Mouse (Mus musculus): Measurements from ENCODE around the gene Zfp69.
A peak's percentile ranks its signal among the peaks of the same experiment; 100 is the strongest.

Zfp69 gene

DNA sequence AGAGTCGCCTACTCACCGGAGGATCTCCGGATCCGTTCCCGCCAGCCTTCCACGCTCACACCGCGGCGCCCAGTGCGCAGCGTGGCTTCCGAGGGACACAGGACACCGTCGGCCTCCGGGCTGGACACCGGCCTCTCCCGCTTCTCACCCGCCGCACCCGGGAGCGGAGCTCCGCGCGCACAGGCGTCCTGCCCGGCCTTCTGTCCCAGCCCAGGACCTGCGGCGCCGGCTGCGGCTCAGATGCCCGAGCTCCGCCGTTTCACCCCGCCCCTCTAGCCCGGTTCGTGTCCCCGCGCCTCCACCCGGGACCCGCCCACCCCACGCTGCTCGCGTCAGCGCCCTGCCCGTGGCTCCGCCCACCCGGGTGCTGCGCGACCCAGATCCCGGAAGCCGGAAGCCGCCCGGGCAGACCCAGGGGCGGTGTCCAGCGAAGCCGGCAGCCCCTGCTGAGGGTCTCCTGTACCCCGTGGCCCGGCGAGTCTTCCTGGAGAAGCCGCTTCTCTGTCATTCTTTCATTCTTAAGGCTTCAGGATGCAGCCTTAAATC lies at the start of gene Zfp69:
Gene Zfp69, minus strand, starts transcription at position 272 of the 546 bp plus-strand sequence.
- DNase-seq, result peak; percentile 88

DNA sequence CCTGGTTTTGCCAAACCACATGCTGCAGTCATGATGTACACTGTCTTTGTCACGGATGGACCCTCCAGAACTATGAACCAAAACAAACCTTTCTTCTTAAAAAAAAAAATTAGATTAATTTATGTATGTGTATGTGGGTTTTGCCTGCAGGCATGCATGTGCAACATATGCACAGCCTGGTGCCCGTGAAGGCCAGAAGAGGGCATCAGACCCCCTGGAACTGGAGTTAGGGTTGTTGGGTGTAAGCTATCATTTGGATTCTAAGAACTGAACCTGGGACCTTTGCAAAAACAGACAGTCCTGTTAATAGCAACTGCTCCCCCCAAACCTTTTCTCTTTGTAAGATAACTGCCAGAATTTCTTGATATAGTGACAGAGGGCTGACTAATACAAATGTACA lies 49.5 kb upstream of the Zfp69 start:
- DNase-seq, result no peak

DNA sequence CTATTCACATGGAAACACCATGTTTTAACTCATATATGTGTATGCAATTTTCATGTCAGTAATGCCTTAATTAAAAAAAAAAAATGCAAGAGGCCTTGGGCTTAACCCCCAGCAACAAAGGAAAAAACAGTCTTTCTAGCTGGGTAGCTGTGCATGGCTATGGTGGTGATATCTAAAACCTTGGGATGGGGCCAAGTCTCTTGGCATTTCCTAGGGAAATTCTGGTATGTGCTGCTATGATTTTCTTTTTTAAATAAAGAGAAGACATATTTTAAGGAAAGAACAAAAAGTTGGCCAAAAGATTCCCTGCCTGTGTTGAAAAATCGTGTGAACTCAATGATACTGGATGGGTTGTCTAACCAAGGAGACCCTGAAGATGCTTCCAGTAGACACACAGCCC lies 44.4 kb upstream of the Zfp69 start:
- DNase-seq, result no peak

DNA sequence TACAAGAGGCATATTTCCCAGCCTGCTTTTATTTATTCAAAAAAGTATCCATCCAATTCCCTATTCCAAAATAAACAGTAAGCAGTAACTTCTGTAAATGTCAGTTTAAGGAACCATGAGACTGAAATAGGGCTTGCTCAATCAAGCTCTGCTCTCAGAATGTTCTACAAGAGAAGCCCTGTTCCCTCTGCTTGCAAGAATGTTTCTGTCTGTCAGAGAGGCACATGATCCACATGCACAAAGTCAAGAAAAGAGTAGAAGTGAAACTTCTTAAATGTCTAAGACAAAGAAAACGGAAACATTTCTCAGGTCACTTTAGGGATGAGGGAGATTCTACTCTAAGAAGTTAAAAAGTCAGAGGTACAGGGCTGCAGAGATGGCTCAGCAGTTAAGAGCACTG lies 41.5 kb upstream of the Zfp69 start:
- DNase-seq, result no peak

DNA sequence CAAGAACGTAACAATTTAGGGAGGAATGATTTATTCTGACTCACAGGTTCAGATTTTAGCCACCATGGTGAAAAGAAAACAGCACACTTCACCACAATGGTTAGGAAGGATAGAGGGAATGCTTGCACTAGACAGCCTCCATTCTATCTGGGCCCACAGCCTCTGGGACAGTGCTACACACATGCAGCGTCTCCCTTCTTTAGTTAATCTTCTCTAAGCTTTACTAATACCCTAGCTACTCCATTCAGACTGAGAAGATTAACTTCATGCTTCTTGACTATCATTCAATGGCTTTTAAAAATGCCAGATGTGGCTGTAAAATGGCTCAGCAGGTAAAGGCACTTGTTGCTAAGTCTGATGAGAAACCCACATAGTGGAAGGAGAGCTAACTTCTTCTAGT lies 40.8 kb upstream of the Zfp69 start:
- no peak for DNase-seq

DNA sequence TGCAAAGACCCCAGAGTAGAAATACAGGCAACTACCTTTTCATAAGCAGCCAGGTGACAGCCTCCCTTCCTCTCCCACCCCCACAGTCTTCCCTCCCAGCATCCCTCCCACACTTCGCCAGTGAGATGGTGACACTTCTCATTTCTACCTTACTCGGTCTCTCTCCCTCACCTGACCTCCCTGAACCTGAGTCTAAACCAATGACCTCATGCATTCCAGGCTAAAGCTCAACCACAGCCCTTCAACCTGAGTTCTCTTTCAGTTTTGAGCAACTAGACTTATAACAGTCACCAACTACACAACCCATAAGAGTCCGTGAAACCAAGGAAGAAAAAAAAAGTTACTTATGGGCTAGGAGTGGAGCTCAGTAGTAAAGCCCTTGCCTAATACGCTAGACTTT lies 35.8 kb upstream of the Zfp69 start:
- DNase-seq, result no peak

DNA sequence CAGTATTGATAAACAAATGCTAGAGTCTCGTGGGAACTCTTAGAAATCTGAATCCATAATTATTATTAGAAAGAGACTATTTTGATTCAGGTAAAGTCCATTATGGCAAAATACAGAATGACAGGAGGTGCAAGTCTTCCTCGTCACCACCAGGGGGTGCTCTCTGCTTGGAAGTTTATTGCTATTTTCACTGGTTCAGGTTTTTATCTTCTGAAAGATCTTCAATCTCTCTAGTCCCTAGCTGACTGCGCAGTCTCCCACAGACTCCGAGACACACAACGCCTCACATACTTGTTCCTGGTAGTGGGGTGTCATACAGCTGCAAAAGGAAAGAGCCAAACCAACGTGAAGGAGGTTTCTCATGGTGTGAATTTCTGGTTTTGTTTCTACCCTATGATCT lies 34.9 kb upstream of the Zfp69 start:
- DNase-seq, result peak; percentile 49

DNA sequence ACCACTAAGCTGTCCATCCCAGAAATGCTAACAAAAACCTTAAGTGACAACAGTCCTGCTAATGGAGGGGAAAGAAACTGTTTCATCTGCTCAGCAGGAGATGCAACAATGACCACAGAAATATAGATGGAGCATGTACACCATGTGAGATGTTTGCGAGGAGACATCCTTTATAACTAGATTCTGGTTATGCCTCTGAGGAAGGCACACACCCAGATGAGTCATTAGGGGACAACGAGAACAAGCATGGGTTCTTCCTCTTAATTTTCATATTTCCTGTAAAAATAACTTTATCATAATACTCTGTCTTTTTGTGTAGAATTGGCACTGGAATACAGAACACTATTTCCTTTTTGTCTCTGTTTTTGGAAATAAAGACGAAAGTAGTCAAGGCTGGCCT lies 26.7 kb upstream of the Zfp69 start:
- no peak for DNase-seq

DNA sequence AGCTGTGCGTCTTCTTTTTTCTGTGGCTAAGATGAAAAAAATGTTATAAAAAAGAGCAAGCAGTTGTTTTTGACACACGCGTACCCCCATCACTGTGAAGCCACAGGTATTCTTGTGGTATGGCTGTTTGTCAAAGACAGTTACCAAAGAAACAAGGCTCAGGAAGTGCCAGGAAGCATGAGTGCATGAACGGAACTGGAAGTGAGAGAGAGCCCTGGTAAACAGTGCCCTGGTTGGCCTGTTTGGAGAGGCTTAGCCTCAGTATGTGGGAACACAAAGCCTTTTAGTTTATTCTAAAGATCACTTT lies 23.9 kb upstream of the Zfp69 start:
- DNase-seq, result no peak

DNA sequence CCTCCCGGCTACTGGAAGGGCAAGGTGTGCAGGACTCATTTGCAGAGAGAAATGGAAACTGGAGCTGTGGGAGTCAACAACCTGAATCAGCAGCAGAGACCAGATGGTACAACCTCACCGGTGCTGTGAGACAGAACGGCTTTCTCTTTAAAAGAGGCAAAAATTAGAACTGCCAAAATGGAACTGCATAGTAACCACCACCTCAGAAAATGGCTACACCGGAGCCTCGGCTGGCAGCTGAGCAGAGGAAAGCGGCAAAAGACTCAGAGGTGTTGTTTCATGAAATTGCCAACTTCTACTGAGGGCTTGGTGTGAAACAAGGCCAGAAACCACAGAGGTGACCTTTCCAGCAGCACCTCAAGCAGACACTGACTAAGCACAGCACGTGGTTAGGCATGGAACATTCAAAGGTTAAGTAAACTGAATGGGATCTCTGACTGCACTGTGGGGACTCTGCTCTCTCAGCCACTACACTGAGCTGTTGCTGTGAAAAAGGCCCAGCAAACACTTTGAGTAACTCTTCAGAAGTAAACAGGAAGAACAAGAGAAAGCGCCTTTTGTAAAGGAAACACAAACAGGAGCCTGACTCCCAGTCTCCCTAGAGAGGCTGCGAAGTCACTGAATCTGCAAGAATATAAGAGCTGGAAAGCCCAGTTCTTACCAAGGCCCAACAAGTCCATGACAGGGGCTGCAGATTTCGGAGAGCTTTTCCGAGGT lies 23.4 kb upstream of the Zfp69 start:
- peak; percentile 65 for DNase-seq

DNA sequence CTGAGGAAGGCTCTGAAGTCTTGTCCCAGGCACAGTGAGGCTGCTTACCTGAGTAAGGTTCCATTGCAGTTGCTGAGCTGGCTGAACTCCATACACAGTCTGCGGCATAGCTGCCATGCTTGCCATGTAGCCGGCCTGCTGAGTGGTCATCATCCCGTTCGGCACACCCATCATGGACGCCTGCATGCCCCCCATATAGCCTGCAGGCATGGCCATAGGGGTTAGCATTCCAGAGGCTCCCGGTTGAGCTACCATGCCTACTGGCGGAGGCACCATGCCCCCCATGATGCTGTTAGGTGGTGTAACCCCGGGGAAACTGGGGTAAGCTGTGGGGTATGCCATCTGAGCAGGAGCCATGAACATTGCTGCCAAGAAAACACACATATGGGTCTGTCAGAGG lies 20.3 kb upstream of the Zfp69 start:
- no peak for DNase-seq

DNA sequence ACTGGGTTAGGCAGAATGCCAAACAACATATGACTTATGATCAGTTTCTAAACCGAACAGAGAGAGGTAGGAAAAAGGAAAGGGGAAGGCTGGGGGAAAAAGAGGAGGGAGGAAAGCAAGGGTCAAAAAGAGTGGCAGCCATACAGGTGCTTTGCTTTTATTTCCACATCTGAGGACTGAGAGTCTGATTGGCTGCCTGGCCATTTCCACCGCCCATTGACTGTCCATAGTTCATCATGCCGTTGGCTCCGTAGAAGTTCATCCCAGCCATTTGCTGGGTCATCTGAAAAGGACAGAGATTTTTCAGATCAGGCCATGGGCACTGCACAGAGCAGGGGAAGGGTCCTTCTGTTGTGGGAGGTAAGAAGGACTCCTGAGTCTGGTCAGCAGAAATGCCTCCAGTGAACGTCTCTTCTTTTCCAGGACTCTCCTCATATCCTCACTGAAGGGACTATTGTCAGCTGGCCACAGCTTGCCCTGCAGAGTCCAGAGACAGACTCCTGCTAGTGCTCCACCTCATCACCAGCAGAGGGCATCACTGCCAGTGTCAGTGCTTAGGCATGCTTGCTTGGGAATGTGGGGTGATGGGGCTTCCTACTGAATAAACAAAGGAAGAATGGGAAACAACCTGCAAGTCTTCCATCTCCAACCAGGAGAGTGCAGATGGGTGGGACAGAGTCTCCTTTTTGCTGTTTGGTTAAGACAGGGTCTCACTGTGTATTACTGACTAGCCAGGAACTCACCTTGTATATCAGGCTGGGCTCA lies 18.1 kb upstream of the Zfp69 start:
- peak; percentile 39 for DNase-seq

DNA sequence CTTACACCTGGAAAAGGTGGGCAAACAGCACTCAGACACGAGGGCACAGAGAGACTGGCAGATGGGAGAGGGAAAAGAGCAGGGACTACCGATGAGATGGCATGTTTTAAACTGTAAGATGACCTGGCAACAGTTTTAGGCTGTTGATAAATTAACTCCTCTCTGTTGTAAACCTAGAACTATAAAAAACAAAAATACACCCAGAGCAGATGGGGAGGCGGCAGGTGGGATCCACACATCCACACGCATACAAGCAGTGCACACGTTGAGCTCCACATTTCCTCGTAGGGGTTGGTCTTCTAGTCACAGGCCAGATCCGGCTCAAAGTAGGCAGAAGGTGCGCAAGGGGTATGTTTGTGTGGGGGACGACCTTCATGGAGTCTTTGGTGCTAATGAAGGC lies 17.0 kb upstream of the Zfp69 start:
- DNase-seq, result peak; percentile 50

DNA sequence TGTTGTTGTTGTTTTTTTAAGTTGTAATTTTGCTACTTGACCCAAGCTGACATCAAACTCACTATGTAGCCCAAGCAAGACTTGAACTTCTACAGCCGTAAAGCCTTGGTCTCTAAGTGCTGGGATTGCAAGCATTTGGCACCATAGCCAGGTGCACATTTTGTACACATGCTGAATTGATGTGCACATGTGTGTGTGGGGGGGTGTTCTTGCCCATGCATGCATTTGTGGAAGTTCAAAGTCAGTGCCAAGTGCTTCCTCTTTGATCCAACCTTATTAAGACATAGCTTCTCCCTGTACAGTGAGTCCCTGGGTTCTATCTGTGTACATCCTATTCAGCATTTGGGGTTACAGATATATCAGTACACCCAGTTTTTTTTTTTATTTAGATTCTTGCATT lies 4.1 kb upstream of the Zfp69 start:
- no peak for DNase-seq

DNA sequence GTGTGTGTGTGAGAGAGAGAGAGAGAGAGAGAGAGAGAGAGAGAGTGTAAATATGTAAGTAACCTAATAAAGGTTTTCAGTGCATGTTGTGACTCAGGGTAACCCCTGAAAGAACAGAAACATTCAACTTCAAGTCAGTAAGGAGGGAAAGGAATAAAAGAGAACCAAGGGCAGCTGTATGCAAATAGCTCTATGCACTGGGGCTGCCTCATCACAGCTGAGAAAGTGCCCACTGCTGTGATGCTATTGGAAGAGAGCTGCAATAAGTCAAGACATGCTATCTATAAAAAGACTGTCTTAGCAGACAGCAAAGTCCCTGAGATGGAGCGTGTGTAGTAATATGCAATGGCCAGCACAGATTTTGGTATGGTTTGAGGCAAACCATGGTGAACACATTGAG lies 2.2 kb upstream of the Zfp69 start:
- DNase-seq, result no peak

DNA sequence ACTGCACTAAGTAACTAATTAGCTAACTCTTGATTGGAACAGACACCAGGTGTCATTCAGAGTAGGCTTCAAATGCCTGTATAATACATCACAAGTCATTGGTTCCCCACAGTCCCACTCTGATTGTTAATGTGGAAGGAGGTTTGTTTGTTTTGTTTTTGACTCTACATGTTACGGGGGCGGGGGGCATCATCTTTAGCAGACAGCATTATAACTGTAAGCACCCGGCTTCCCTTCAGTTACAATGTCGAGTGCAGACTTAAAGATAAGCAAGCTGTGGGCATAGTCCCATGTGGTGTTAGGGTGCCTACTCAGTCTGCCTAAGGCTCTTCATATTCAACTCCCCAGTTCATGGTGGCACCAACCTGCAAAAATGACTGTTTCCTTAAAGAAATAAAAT lies 1.5 kb upstream of the Zfp69 start:
- no peak for DNase-seq

DNA sequence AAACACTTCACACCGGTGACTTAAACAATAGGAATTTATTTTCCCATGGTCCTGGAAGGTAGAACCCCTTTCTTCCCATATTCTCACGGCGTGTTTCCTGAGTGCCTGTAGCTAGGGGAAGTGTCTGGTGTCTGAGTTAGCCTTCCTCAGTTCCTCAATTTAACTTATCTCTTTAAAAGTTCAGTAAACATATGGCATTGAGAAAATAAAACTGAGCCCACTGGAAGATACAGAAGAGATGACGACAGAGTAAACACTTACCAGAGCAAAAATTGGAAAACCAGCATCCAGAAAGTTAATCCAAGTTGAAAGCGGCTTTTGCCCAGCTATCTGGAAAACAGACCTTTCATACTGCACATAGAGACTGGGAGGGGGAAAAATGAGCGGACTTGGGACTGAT lies 664 bp upstream of the Zfp69 start:
- no peak for DNase-seq

DNA sequence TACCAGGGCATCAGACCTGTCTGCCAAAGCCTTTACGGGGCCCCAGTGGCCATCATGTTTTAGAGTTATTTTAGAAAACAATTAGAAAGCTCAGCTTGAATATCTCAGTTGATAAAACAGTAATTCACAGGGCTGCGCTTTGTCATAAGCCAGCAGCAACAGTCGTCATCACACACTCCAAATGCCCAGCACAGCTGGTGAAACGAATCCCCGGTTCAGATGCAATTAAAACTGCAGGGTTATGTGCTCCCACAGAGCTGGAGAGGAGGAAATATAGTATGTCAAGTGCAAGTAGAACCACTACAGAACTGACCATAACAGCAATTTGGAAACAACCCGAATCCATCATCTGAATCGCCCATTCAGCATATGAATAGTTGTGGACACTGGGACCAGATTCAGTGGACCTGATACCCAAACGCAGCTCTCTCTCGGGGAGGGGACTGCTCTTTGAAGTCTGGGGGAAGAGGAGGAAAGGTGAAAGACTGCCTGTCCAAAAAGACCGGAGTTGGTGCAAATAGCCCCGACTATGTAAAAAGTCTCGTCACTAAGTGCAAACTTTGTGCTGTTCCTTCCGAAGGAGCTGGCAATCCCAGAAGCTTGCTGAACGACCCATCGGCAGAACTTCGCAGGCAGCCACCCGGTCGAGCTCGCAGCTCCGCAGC lies 604 bp downstream of the Zfp69 start:
- DNase-seq, result peak; percentile 30

DNA sequence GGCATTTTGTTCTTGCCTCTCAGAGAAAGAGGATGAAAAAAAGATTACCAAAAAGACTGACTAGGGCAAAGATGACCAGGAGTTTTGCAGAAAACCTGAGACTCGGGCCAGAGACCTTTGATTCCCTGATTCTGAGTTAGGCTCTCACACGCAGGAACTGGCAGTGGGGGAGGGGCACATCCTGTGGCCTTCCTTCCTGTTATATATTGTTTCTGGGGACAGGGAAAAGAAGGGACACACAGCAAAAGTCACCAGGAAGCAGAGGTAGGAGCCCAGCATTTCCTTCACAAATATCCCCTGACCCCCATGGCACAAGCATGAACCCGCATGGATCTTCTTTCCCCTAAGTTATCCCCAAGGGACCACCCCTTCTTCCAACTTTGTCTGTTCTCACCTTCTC lies 2.6 kb downstream of the Zfp69 start:
- no peak for DNase-seq

DNA sequence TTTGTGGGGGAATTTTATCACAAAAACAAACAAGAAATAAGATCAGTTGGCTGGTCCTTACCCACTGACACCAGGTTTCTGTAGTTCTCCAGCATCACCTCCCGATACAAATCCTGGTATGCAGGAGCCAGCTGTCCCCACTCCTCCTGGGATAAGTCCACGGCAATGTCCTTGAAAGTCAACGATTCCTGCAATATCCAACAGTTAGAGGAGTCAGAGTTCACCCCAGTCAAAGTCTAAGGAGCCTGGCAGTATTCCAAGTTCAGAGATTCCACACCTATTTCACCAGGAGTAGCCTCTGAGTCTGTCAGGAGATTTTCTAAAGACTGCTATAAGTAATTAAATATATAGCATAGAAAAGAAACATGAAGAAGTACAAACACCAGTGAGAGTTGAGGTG lies 16.5 kb downstream of the Zfp69 start:
- DNase-seq, result no peak

DNA sequence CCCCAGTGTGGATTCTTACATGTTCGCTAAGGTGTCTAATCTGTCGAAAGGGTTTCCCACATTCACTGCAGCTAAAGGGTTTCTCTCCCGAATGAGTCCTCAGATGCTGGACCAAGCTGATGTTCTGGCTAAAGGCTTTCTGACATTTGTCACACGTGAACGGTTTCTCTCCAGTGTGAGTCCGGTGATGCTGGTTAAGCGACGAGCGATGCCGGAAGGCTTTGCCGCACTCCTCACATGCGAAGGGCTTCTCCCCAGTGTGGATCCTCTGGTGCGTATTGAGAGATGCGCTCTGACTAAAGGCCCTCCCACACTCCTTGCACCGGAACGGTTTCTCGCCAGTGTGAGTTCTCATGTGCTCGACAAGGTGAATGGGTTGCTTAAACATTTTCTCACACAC lies 20.8 kb downstream of the Zfp69 start:
- no peak for DNase-seq

DNA sequence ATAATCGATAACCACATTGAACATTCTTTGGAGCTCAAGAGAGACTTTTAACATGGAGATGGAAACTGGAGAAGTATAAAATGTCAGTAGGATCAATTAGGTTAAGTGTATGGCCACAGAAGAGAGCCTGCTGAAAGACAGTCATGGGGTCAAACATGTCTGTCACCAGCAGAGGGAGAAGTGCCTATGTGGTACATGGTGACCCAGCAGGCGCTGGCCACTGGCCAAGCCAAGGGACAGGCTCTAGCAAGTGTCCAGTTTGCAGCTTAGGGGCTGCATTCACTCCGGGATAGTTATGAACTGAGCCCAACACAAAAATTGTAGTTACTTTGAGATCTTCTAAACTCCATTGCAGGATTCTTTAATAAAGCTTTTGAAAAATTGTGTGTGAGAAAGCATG lies 22.8 kb downstream of the Zfp69 start:
- no peak for DNase-seq

DNA sequence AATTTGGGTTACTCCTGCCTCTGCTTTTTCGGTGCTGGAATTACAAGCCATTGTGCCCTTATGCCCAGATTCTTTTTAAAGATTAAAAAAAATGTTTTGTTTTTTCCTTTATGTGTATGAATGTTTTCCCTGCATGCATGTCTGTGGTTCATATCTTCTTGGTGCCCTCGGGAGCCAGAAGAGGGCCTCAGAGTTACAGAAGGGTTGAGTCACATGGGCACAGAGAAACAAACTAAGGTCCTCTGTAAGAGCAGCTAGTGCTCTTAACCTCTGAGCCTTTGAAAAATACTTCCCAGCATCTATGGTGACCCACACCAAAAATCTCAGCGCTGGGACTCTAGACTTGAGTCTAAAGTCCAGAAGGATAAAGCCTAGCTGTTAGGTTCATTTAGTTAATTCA lies 26.1 kb downstream of the Zfp69 start:
- no peak for DNase-seq

Measured in cerebellum, adult 9-11 months (tissue).